Mouse (Mus musculus) Patski (cell line): ENCODE measurements around the gene Taar8c. TPM values are rescaled to one million over a fixed set of nuclear protein-coding genes. Genes with fewer than 3 reads are reported as not detected.

Experiments
- ATAC-seq: fragments of 100-300 bp; one replicate; pipeline ENCODE4 v1.8.0; 2021
- CTCF ChIA-PET: fragments of 350-600 bp; sonication (Branson Sonifier 250); formaldehyde crosslinking; loops from one replicate; lab custom pipeline; 2022; ENCODE audit warnings: inconsistent platforms; lab: Charles Lee
- POLR2A ChIA-PET: fragments of 350-600 bp; sonication (Branson Sonifier 250); formaldehyde crosslinking; loops from one replicate; lab custom pipeline; 2022; ENCODE audit warnings: antibody characterized with exemption, inconsistent platforms; lab: Charles Lee
- DNase-seq: peaks from one replicate; pipeline ENCODE4 v3.0.0-alpha.2; 2011; ENCODE audit warnings: low read depth, low spot score
- H3K27me3 ChIP-seq: fragments of 371-371 bp; one replicate; pipeline ENCODE4 v1.5.1; 2021
- CTCF ChIP-seq: fragments of 100-300 bp; IDR thresholded peaks from one replicate; pipeline ENCODE4 v1.5.1; 2021
- in situ Hi-C: fragments of 300-500 bp; cut with MboI; formaldehyde crosslinking; loops from 3 replicates; pipeline ENCODE4 v1.11.1; 2018; ENCODE audit warnings: low pct_unique_long_range_greater_than_20kb, mixed read lengths
- polyA plus RNA-seq: library from polyadenylated mRNA; unstranded; gene quantifications from one replicate; pipeline ENCODE4 v1.2.3, GENCODE M21; 2021

Taar8c gene
- polyA plus RNA-seq, 1 experiment from 2014 or later: not detected

DNA sequence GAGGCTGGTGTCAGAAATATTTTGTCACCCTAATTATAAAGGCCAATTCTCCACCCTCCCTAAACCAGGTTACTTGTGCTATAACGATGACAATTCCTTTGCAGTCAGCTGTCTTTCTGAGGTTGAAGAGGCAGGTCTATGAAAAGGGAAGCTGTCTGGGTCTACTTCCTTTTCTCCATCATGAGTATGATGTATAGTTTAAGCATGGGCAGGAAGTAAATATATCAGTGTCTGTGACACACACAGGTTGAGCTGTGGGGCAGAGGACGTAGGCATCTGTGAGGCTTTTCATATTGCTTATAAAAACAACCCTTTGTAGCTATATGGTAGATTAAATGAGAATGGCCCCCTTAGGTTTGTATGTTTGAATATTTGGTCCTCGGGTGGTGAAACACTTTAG, 42.7 kb downstream of the Taar8c start:
- POLR2A ChIA-PET: no interaction called here
- in situ Hi-C loops: no loop called here
- TF ChIP-seq CTCF: no peak
- no peak for ATAC-seq
- no peak for DNase-seq
- CTCF ChIA-PET: interaction anchor here (1.1 to 1.2 kb wide), 2 partner anchors 13 to 21 kb away, joined by 3 read pairs; no protein-coding TSS in a partner anchor
- H3K27me3 ChIP-seq: peaks cover 16% of the 10 kb centered on the region

DNA sequence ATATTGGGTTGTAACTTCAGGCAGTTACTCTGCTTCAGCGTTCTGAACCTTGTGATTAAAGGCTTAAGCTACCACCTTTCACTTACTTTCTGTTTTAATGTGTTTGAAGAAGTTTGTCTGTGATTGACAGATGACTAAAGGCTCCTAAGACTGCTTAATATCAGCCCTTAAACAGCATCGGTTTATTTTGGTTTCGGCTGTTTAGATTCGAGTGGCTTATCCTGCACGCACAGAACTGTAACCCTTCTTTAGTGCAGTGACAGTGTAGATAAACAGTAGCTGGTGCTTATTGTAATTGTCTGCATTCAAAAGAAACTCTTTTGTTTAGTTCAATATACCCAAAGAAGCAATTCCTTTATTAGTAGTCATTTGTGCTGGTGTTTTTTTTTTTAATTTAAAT, 49.7 kb downstream of the Taar8c start:
- peaks cover 4% of the 10 kb centered on the region for H3K27me3 ChIP-seq
- DNase-seq (no peak), ATAC-seq (no peak)
- in situ Hi-C loops: no loop called here
- CTCF ChIA-PET: no interaction called here
- POLR2A ChIA-PET: no interaction called here
- TF ChIP-seq CTCF: no peak

Other genes with a start within 250 kb of the Taar8c start
- gene Vnn1, start 207.2 kb downstream of the Taar8c start, polyA plus RNA-seq: 0.21 TPM
- gene Taar1, start 181.6 kb downstream of the Taar8c start, polyA plus RNA-seq: not detected
- gene Taar2, start 163.3 kb downstream of the Taar8c start, polyA plus RNA-seq: not detected
- not detected for gene Taar3, start 152.4 kb downstream of the Taar8c start, polyA plus RNA-seq
- not detected for gene Taar4, start 141.4 kb downstream of the Taar8c start, polyA plus RNA-seq
- not detected for gene Taar5, start 131.2 kb downstream of the Taar8c start, polyA plus RNA-seq
- gene Taar6, start 116.3 kb downstream of the Taar8c start, polyA plus RNA-seq: not detected
- gene Taar7a, start 108.4 kb downstream of the Taar8c start, polyA plus RNA-seq: not detected
- gene Taar7b, start 102.0 kb downstream of the Taar8c start, polyA plus RNA-seq: not detected
- not detected for gene Taar7d, start 74.7 kb downstream of the Taar8c start, polyA plus RNA-seq
- gene Taar7e, start 64.3 kb downstream of the Taar8c start, polyA plus RNA-seq: not detected
- not detected for gene Taar7f, start 52.4 kb downstream of the Taar8c start, polyA plus RNA-seq
- gene Taar8a, start 25.4 kb downstream of the Taar8c start, polyA plus RNA-seq: not detected
- gene Taar8b, start 9.6 kb downstream of the Taar8c start, polyA plus RNA-seq: not detected
- not detected for gene Taar9, start 7.6 kb upstream of the Taar8c start, polyA plus RNA-seq
- 145 TPM for gene Stx7, start 47.4 kb upstream of the Taar8c start, polyA plus RNA-seq
- gene Moxd1, start 121.6 kb upstream of the Taar8c start, polyA plus RNA-seq: not detected